Mouse (Mus musculus): ENCODE data around the gene Cnga2.

- TF ChIP-seq POLR2A (IDR thresholded peaks at IDR 0.05; ENCODE audit: low read depth, low read length) (no peak), CTCF (IDR thresholded peaks at IDR 0.05; ENCODE audit: extremely low read depth, insufficient read depth, insufficient read length, insufficient replicate concordance) (no peak)
Observed at GRCm38 (mm10) chrX:72044056-72044455, 52.4 kb downstream of the Cnga2 start.

Measured in spleen, adult 2 months (tissue).